Mouse (Mus musculus) embryonic stem cell, embryonic (primary cell): ENCODE measurements around the gene Muc1.

ENCODE experiments used
- CTCF ChIA-PET, 4 experiments: fragments of 300-600 bp in 2 of 4; fragments of 350-600 bp in 2 of 4; sonication (Branson Sonifier 250); formaldehyde crosslinking; loops; one replicate each; lab custom pipeline; 2022; ENCODE audit warnings: inconsistent platforms in 2 of 4; lab: Charles Lee
- POLR2A ChIA-PET, 4 experiments: fragments of 300-600 bp in 2 of 4; fragments of 350-600 bp in 2 of 4; sonication (Branson Sonifier 250); formaldehyde crosslinking; loops; one replicate each; lab custom pipeline; 2022; ENCODE audit warnings: antibody characterized with exemption in 4 of 4, inconsistent platforms in 1 of 4; lab: Charles Lee

Muc1 gene

DNA sequence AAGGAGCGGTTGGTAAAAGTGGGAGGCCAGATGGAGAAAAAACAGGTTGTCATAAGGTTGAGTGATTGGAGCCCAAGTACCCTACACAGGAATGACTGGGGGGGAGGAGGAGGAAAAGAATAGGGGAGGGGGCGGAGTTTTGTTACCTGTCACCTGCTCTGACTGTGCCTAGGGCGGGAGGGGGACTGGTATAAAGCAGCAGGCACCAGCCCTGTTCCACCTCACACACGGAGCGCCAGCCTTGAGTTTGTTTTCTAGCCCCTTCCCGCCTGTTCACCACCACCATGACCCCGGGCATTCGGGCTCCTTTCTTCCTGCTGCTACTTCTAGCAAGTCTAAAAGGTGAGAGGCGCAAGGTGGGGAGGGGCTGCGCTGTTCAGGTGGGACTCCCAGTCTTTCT is at the start of gene Muc1:
Gene Muc1, plus strand, starts transcription at position 222 of the 400 bp plus-strand sequence.
- CTCF ChIA-PET, result interaction anchor here in 1 of 4 experiments (1.3 to 6.7 kb wide), 2 partner anchors 16 to 92 kb away, joined by 5 to 81 read pairs; partner anchors contain the start of genes Krtcap2 and Trim46
- POLR2A ChIA-PET, result interaction anchor here in 2 of 4 experiments (0.8 to 1.4 kb wide), 3 partner anchors 15 to 178 kb away, joined by 3 to 4 read pairs (median 3); partner anchors contain the start of gene Krtcap2 (in 1 of the 2)

DNA sequence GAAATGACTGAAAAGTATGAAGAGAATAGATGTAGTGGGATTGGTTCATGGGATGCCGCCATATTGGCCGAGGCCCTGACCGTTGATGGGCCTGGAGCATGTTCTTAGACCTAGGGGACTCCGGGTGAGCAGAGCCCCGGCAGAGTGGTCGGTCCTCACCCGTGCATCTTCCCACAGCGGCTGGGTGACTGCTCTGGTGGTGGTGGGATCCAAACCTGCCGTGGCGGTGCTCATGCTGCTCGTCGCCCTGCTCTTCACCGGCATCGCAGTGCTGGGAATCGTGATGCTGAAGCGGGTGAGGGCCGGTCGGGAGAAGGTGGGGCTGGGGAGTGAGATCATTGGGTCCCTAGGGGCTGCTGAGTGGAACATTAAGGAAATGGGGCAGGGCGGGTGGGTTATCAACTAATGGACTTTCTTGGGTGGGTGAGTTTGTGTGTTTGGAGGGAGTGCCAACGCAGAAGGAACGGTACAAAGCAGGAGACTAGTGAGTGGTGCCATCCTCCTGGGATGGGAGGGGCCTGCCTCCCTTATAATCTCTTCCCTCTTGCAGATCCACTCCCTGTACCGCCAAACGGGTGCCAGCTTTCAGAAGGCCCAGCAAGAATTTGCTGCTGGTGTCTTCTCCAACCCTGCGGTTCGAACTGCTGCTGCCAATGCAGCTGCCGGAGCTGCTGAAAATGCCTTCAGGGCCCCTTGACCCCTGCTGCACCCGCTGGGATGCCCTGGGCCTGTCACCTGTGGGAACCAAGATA is 46.9 kb upstream of the Muc1 start:
- ChIA-PET CTCF (no interaction called here), POLR2A (interaction anchor here in 2 of 4 experiments (0.8 to 1.3 kb wide), 4 partner anchors 9 to 22 kb away, joined by 3 to 5 read pairs (median 3); partner anchors contain the start of gene Hcn3 (in 1 of the 2))

DNA sequence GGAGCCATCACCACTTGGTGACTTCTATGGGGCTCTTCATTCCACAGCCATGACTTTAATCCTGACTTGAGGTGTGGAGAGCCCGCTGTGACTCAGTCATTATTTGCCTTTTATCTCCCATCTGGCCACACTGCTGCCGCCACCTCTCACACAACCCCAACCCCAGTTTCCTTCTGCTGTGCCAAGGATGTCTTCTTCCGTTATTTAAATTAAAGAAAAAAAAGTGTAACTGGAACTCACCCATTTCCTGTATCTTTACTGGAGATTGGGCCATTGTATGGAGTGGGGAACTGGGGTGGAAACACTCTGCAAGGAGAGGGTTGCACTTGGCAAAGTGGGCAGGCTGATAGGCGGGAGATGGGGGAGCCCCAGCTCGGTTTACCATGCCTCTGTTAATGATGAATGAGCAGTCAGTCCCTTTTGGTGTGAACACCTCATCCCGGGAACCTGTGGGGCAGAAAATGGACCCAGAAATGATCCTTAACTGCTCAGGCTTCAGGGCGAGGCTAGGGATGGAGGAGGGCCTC is 46.3 kb upstream of the Muc1 start:
- ChIA-PET POLR2A (interaction anchor here in 3 of 4 experiments (0.5 to 2.6 kb wide), 35 partner anchors 9 to 90 kb away, joined by 3 to 10 read pairs (median 4); partner anchors contain the start of genes Clk2 (in 3 of the 3), Hcn3 (in 3 of the 3), Fdps (in 1 of the 3) and Gba (in 1 of the 3)), CTCF (interaction anchor here in 3 of 4 experiments (0.5 to 1.2 kb wide), 11 partner anchors 11 to 632 kb away, joined by 3 to 7 read pairs (median 4); partner anchors contain the start of genes Hcn3 (in 2 of the 3), Clk2 (in 1 of the 3) and Pklr (in 1 of the 3))

DNA sequence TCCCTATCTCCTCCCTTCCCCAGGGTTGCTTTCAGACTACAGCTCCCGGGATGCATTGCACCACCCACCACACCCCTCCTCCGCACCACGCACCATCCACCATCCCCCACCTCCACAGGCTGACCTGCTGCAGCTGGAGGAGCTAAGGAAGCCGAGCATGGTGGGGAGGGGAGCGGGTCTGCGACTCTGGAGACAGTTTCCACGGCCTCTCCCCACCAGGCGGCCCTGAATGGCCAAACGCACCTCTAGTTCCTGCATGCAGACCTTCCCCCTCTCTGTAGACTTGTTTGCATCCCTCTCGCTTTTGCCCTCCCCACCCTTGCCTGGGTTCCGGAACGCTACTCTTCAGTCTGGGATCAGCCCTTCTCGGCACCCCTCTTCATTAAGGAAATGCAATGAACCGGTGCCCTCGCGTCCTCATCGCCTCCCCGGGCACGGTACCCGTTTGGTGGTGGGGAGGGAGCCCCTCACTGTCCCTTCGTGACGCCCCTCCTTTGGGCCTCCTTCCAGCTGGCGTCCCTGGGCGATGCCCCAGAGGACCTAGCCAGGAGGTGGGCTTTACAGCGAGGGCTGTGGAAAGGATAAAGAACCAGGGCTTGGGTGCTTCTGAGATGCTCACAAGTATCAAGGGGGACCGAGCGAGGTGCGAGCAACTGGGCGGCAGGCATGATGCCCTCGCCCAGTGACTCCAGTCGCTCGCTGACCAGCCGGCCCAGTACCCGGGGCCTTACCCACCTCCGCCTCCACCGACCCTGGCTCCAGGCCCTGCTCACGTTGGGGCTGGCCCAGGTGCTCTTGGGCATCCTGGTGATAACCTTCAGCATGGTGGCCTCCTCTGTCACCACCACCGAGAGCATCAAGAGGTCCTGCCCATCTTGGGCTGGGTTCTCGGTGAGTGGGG is 45.5 kb upstream of the Muc1 start, which contains the start of gene Fam189b:
Gene Fam189b, plus strand, starts transcription at position 86 of the 901 bp plus-strand sequence.
- CTCF ChIA-PET, result interaction anchor here in 3 of 4 experiments (0.5 to 1.2 kb wide), 13 partner anchors 10 to 631 kb away, joined by 3 to 8 read pairs (median 4); partner anchors contain the start of genes Hcn3 (in 2 of the 3), Clk2 (in 1 of the 3) and Pklr (in 1 of the 3)
- POLR2A ChIA-PET, result interaction anchor here (0.5 to 2.6 kb wide), 39 partner anchors 9 to 210 kb away, joined by 3 to 10 read pairs (median 3); partner anchors contain the start of genes Clk2 (in 3 of the 4), Hcn3 (in 3 of the 4), Fdps (in 1 of the 4) and Gba (in 1 of the 4)

DNA sequence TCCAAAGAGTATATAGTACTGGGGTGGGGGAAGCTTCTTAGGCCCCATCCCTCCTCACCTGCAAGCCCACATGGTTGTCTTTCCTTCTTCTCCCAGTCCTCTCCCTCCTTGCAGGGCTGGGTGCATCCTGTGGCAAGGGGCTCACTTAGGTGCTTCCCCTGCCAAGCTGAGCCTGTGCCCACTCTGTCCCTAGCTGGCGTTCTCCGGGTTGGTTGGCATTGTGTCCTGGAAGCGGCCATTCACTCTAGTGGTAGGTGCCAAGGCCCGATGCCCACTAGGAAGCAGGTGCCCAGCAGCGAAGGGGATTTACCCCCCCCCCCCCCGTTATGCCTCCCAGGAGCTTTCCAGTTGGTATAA is 44.9 kb upstream of the Muc1 start:
- CTCF ChIA-PET, result interaction anchor here in 3 of 4 experiments (0.5 to 1.2 kb wide), 5 partner anchors 24 to 780 kb away, joined by 3 to 5 read pairs (median 4); partner anchors contain the start of genes Hcn3 (in 1 of the 3) and Pklr (in 1 of the 3)
- POLR2A ChIA-PET, result interaction anchor here (0.6 to 2.6 kb wide), 11 partner anchors 10 to 209 kb away, joined by 3 to 8 read pairs (median 3); partner anchors contain the start of genes Hcn3 (in 1 of the 4), Krtcap2 (in 1 of the 4) and Trim46 (in 1 of the 4)

DNA sequence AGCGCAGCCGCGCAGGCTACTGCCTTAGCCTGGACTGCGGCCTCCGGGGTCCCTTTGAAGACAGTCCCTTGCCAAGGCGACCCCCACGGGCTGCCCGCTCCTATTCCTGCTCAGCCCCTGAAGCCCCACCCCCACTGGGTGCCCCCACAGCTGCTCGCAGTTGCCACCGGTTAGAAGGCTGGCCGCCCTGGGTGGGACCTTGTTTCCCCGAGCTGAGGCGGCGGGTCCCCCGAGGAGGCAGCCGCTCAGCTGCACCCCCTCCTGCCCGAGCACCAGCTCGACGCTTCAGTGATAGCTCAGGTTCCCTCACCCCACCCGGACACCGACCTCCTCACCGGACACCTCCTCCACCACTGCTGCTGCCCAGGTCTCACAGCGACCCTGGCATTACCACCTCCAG is 41.7 kb upstream of the Muc1 start:
- POLR2A ChIA-PET, result interaction anchor here (0.6 to 6.7 kb wide), 14 partner anchors 9 to 227 kb away, joined by 3 to 53 read pairs (median 9); partner anchors contain the start of genes Scamp3 (in 3 of the 4), Clk2 (in 1 of the 4) and Gba (in 1 of the 4)
- CTCF ChIA-PET, result interaction anchor here in 2 of 4 experiments (0.7 to 2.3 kb wide), 3 partner anchors 51 to 59 kb away, joined by 3 to 7 read pairs (median 3); partner anchors contain the start of genes Krtcap2 (in 1 of the 2), Pklr (in 1 of the 2) and Trim46 (in 1 of the 2)

DNA sequence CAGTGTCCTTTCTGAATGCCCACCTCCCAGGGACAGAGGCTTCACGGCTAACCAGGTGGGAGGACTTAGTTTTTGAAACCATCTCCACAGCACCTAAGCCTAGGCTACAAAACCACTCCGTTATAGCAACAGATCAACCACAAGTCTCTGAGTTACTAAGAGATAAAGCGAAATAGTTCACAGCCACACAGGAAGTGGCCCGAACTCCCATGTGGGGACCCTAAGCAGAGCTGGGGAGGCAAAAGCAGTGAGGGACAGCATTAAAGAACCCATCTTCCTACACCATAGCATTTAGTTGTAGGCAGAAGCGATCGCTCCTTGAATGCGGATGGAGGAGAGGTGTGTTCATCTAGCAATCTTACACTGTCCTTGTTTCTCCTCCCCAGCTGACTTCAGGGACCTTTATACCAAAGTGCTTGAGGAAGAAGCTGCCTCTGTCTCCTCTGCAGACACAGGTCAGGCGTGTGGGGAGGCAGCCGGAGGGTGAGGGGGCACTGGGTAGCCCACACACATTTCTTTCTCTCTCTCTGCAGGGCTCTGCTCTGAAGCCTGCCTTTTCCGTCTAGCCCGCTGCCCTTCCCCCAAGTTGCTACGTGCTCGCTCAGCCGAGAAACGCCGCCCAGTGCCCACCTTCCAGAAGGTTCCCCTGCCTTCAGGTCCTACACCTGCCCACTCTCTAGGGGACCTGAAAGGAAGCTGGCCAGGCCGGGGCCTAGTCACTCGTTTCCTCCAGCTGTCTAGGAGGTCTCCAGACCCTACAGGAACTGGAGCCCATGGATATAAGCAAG is 41.0 kb upstream of the Muc1 start:
- ChIA-PET POLR2A (interaction anchor here (0.6 to 6.7 kb wide), 21 partner anchors 8 to 129 kb away, joined by 3 to 53 read pairs (median 4); partner anchors contain the start of genes Scamp3 (in 3 of the 4), Gba (in 1 of the 4) and Hcn3 (in 1 of the 4)), CTCF (interaction anchor here in 3 of 4 experiments (0.8 to 1.5 kb wide), 6 partner anchors 28 to 94 kb away, joined by 3 to 4 read pairs (median 3); partner anchors contain the start of genes Krtcap2 (in 3 of the 3), Trim46 (in 3 of the 3) and Hcn3 (in 1 of the 3))

DNA sequence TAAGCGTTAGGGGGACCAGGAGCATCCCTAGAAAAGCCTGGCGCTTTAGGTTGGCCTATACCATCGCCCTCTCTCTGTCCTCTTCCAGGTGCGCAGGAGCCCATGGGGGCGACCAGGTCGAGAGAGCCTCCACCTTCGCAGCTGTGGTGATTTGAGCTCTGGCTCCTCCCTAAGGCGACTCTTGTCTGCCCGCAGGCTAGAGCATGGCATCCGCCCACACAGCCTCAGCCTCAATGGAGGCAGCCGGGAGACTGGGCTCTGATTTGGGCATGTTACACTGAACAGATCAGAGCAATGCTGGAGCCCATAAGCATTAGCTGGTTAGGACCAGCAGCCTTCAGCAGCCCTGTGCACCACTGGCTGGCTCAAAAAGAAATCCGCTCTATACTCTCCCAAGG is 40.4 kb upstream of the Muc1 start:
- ChIA-PET POLR2A (interaction anchor here in 3 of 4 experiments (0.8 to 6.7 kb wide), 17 partner anchors 10 to 129 kb away, joined by 3 to 53 read pairs (median 4); partner anchors contain the start of genes Scamp3 (in 2 of the 3), Gba (in 1 of the 3) and Hcn3 (in 1 of the 3)), CTCF (interaction anchor here in 2 of 4 experiments (0.8 to 1.5 kb wide), 5 partner anchors 29 to 94 kb away, joined by 3 to 4 read pairs (median 3); partner anchors contain the start of genes Krtcap2 (in 2 of the 2), Trim46 (in 2 of the 2) and Hcn3 (in 1 of the 2))

DNA sequence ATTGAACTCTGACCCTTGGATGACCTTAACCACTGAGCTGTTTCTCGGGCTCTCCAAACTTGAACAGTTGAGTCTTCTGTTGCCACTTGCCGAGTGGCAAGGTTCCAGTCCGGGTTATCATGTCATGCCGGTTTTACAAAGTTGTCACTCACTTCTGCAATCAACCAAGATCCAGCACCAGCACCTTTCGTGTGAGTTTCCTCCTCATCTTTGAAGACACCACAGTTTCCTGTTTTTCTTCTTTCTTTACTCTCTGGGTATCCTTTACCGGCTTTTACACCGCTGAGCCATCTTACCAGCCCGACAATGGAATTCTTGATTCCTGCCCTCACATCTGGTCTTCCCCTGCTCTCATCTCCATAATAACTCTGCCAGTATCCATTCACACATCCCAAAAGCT is 38.4 kb upstream of the Muc1 start:
- CTCF ChIA-PET, result interaction anchor here in 1 of 4 experiments (0.5 kb wide), 1 partner anchor 356 kb away, joined by 3 read pairs; no protein-coding TSS in a partner anchor
- POLR2A ChIA-PET, result interaction anchor here in 3 of 4 experiments (0.8 to 6.7 kb wide), 5 partner anchors 12 to 53 kb away, joined by 3 to 53 read pairs (median 4); partner anchors contain the start of gene Scamp3 (in 1 of the 3)

DNA sequence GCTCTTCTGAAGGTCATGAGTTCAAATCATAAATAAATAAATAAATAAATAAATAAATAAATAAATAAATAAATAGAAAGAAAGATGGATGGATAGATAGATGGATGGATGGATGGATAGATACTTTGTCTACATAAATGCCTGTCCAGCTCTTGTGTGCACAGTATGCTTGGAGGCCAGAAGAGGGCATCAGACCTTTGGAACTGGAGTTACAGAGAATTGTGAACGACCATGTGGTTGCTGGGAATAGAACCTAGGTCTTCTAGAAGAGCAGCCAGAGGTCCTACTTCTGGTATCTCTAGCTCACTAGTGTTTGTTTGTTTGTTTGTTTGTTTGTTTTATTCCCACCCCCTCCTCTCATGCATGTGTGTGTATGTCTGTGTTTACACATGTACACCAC is 35.5 kb upstream of the Muc1 start:
- CTCF ChIA-PET, result interaction anchor here in 3 of 4 experiments (0.5 to 2.2 kb wide), 14 partner anchors 8 to 359 kb away, joined by 3 to 7 read pairs (median 4); partner anchors contain the start of genes Clk2 (in 1 of the 3), Fam189b (in 1 of the 3) and Hcn3 (in 1 of the 3)
- POLR2A ChIA-PET, result interaction anchor here in 2 of 4 experiments (0.9 to 2.0 kb wide), 7 partner anchors 9 to 20 kb away, joined by 3 to 6 read pairs (median 4); partner anchors contain the start of genes Fam189b (in 2 of the 2) and Gba (in 1 of the 2)

DNA sequence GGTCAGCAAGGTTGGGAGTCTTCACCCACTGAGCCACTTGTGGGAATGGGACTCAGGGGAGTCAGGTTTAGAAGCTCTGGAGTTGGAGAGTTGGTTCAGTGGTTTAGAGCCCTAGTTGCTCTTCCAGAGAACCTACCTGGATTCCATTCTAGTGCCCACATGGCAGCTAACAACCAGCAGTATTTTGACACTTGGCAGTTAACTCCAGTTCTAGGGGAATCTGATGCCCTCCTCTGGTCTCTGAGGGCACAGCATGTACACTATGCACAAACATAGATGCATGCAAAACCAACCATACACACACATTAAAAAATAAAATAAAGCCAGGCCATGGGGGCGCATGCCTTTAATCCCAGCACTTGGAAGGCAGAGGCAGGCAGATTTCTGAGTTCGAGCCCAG is 35.0 kb upstream of the Muc1 start:
- ChIA-PET POLR2A (interaction anchor here in 2 of 4 experiments (0.9 to 2.0 kb wide), 7 partner anchors 8 to 20 kb away, joined by 3 to 6 read pairs (median 4); partner anchors contain the start of genes Fam189b (in 2 of the 2) and Gba (in 1 of the 2)), CTCF (interaction anchor here in 3 of 4 experiments (0.5 to 2.2 kb wide), 13 partner anchors 9 to 360 kb away, joined by 3 to 7 read pairs (median 4); partner anchors contain the start of genes Clk2 (in 1 of the 3), Fam189b (in 1 of the 3) and Hcn3 (in 1 of the 3))

DNA sequence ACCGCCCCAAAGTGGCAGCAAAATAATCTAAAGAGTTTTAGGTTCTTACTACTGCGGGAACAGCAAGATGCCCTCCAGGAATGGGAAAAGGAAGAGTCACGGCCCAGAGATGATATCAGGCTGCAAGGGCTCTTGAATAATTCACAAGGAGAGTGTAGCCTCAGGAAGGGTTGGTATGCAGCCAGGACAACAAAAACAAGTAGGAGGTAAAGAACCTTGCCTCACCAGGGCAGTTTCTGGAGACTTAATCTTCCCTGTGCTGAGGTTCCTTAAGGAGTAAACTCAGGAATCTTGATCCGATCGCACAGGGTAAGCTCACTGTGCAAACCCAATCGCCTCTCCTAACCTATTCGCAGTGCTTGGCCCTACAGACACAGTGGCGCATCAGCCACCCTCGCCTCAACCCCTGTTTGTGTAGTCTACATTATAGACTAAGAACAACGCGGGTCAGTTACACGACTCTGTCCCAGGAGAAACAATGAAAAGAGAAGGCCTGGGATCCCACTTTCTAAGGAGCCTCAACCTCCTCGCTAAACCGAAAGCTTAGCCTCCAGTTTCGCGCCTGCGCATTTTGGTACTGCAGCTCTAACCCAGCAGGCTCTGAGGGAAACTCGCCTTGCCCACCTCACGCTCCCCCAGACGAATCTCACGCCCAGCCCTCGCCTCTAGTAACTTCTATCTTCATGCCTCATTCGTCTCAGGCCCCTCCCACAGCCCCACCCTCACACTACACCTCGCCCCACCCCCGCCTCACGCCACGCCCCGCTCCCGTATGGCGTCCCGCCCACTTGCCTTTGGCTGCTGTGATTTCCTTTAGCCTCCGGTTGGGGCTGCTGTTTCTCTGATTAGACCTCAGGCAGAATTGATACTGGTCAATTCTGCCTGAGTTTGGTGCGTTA is 32.6 kb upstream of the Muc1 start:
- ChIA-PET CTCF (interaction anchor here (0.6 to 1.4 kb wide), 8 partner anchors 10 to 247 kb away, joined by 3 to 8 read pairs (median 3); no protein-coding TSS in a partner anchor), POLR2A (interaction anchor here (0.5 to 2.0 kb wide), 23 partner anchors 8 to 717 kb away, joined by 3 to 7 read pairs (median 3); partner anchors contain the start of genes Fam189b (in 3 of the 4), Fdps (in 2 of the 4), Gm43738 (in 1 of the 4) and Il6ra (in 1 of the 4))

DNA sequence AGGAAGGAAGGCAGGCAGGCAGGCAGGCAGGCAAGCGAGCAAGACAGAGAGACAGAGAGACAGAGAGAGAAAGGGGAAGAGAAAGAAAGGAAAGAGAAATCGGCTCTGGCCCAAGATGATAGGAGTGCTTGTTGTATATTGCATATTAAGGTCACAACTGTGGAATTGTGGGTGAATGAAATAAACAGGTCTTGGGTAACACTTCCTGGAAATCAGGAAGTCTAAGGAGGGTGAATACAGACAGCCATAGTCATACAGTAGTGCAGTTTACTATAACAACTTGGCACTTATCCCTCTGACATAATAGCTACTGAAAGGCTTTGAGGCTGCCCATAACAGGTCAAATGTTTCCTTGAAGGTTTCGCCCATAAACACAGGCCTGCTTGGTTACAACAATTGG is 29.0 kb upstream of the Muc1 start:
- ChIA-PET POLR2A (interaction anchor here in 2 of 4 experiments (0.7 to 4.8 kb wide), 7 partner anchors 8 to 511 kb away, joined by 3 to 31 read pairs (median 9); partner anchors contain the start of genes Mtx1 (in 1 of the 2) and Thbs3 (in 1 of the 2)), CTCF (interaction anchor here in 1 of 4 experiments (0.7 kb wide), 2 partner anchors 14 to 49 kb away, joined by 3 read pairs; no protein-coding TSS in a partner anchor)
